Mouse (Mus musculus): ENCODE data around the gene Olfr1381. TPM values are rescaled to one million over a fixed set of nuclear protein-coding genes. Genes with fewer than 3 reads are reported as not detected.
"Not testable (repeated sequence)": the region's sequence is repeated elsewhere in the genome, so short reads cannot be mapped to it uniquely, and the experiment has no call there.

The Olfr1381 gene
- 0.05 TPM in 1 of 2 replicates, not detected in the other for polyA plus RNA-seq (2014; fragmentation: Nextera tagmentation; extraction: Ambion mirVana)

GRCm38 (mm10) chr11:49543149-49543548 lies at the start of gene Olfr1381:
Gene Olfr1381 (plus strand): TSS chr11:49543449.
- not testable (repeated sequence) for H3K27ac ChIP-seq (ENCODE audit: low read depth, low read length); H3K27me3 ChIP-seq (ENCODE audit: control insufficient read depth, insufficient read depth, low read length); H3K4me2 ChIP-seq (ENCODE audit: low read depth, low read length); H3K4me1 ChIP-seq (ENCODE audit: control insufficient read depth, insufficient read depth, low read length); ATAC-seq (ENCODE audit: low read depth); H3K9ac ChIP-seq (replicated peaks; ENCODE audit: low read depth, low read length); H3K36me3 ChIP-seq (ENCODE audit: control insufficient read depth, insufficient read depth, low read length); H3K4me3 ChIP-seq (ENCODE audit: low read depth, low read length); H3K9me3 ChIP-seq (ENCODE audit: control insufficient read depth, low read length)
- WGBS = 57% methylated on average over 3 of the region's 3 CpGs

GRCm38 (mm10) chr11:49518086-49518485 lies 25.2 kb upstream of the Olfr1381 start:
- Histone ChIP-seq H3K4me3 (ENCODE audit: low read depth, low read length) (no peak overlapping the region), H3K4me2 (ENCODE audit: low read depth, low read length) (no peak overlapping the region), H3K9me3 (ENCODE audit: control insufficient read depth, low read length) (no peaks in the 10 kb centered on the region), H3K27me3 (ENCODE audit: control insufficient read depth, insufficient read depth, low read length) (no peaks in the 10 kb centered on the region), H3K36me3 (ENCODE audit: control insufficient read depth, insufficient read depth, low read length) (no peaks in the 10 kb centered on the region), H3K27ac (ENCODE audit: low read depth, low read length) (no peak overlapping the region), H3K9ac (replicated peaks; ENCODE audit: low read depth, low read length) (no peak overlapping the region), H3K4me1 (ENCODE audit: control insufficient read depth, insufficient read depth, low read length) (no peaks in the 10 kb centered on the region)
- WGBS = 79% methylated on average over 5 of the region's 5 CpGs
- no peak for ATAC-seq (ENCODE audit: low read depth)

GRCm38 (mm10) chr11:49519348-49519747 lies 23.9 kb upstream of the Olfr1381 start, which contains the start of gene Olfr1383:
Gene Olfr1383 (plus strand): TSS chr11:49519648.
- Histone ChIP-seq H3K9ac (replicated peaks; ENCODE audit: low read depth, low read length) (no peak within 1 kb of the TSS), H3K27me3 (ENCODE audit: control insufficient read depth, insufficient read depth, low read length) (no peaks in the 10 kb centered on the region), H3K9me3 (ENCODE audit: control insufficient read depth, low read length) (no peaks in the 10 kb centered on the region), H3K4me3 (ENCODE audit: low read depth, low read length) (no peak within 1 kb of the TSS), H3K4me2 (ENCODE audit: low read depth, low read length) (no peak within 1 kb of the TSS), H3K36me3 (ENCODE audit: control insufficient read depth, insufficient read depth, low read length) (no peaks in the 10 kb centered on the region), H3K27ac (ENCODE audit: low read depth, low read length) (no peak within 1 kb of the TSS), H3K4me1 (ENCODE audit: control insufficient read depth, insufficient read depth, low read length) (no peaks in the 10 kb centered on the region)
- no peak for ATAC-seq (ENCODE audit: low read depth)

- no peak within 1 kb of the TSS for H3K4me2 ChIP-seq (ENCODE audit: low read depth, low read length)
- H3K36me3 ChIP-seq (ENCODE audit: control insufficient read depth, insufficient read depth, low read length) = no peaks in the 10 kb centered on the region
- no peaks in the 10 kb centered on the region for H3K9me3 ChIP-seq (ENCODE audit: control insufficient read depth, low read length)
- no peak within 1 kb of the TSS for H3K27ac ChIP-seq (ENCODE audit: low read depth, low read length)
- H3K27me3 ChIP-seq (ENCODE audit: control insufficient read depth, insufficient read depth, low read length) = no peaks in the 10 kb centered on the region
- no peak for ATAC-seq (ENCODE audit: low read depth)
- no peak within 1 kb of the TSS for H3K4me3 ChIP-seq (ENCODE audit: low read depth, low read length)
- H3K9ac ChIP-seq (replicated peaks; ENCODE audit: low read depth, low read length) = no peak within 1 kb of the TSS
- H3K4me1 ChIP-seq (ENCODE audit: control insufficient read depth, insufficient read depth, low read length) = no peaks in the 10 kb centered on the region
- WGBS = 79% methylated on average over 3 of the region's 3 CpGs
These were observed 15.3 kb upstream of the Olfr1381 start, which contains the start of gene Olfr1382 for GRCm38 (mm10) chr11:49527947-49528346. Gene Olfr1382 (plus strand): TSS chr11:49528247.

GRCm38 (mm10) chr11:49532761-49533160 lies 10.5 kb upstream of the Olfr1381 start:
- Histone ChIP-seq H3K4me1 (ENCODE audit: control insufficient read depth, insufficient read depth, low read length) (no peaks in the 10 kb centered on the region), H3K36me3 (ENCODE audit: control insufficient read depth, insufficient read depth, low read length) (no peaks in the 10 kb centered on the region), H3K27ac (ENCODE audit: low read depth, low read length) (no peak overlapping the region), H3K4me3 (ENCODE audit: low read depth, low read length) (no peak overlapping the region), H3K9me3 (ENCODE audit: control insufficient read depth, low read length) (no peaks in the 10 kb centered on the region), H3K9ac (replicated peaks; ENCODE audit: low read depth, low read length) (no peak overlapping the region), H3K4me2 (ENCODE audit: low read depth, low read length) (no peak overlapping the region), H3K27me3 (ENCODE audit: control insufficient read depth, insufficient read depth, low read length) (no peaks in the 10 kb centered on the region)
- no peak for ATAC-seq (ENCODE audit: low read depth)

- not testable (repeated sequence) for H3K4me2 ChIP-seq (ENCODE audit: low read depth, low read length); H3K9me3 ChIP-seq (ENCODE audit: control insufficient read depth, low read length); H3K36me3 ChIP-seq (ENCODE audit: control insufficient read depth, insufficient read depth, low read length); H3K4me3 ChIP-seq (ENCODE audit: low read depth, low read length); H3K4me1 ChIP-seq (ENCODE audit: control insufficient read depth, insufficient read depth, low read length); H3K27me3 ChIP-seq (ENCODE audit: control insufficient read depth, insufficient read depth, low read length); H3K27ac ChIP-seq (ENCODE audit: low read depth, low read length); H3K9ac ChIP-seq (replicated peaks; ENCODE audit: low read depth, low read length)
- WGBS = 90% methylated on average over 2 of the region's 2 CpGs
- ATAC-seq (ENCODE audit: low read depth) = peak; percentile 77; the same call in 1 of the 2 replicates
These were observed 6.6 kb upstream of the Olfr1381 start for GRCm38 (mm10) chr11:49536631-49537030.

GRCm38 (mm10) chr11:49554033-49554432 lies 10.8 kb downstream of the Olfr1381 start:
- H3K27me3 ChIP-seq (ENCODE audit: control insufficient read depth, insufficient read depth, low read length); H3K27ac ChIP-seq (ENCODE audit: low read depth, low read length); H3K4me3 ChIP-seq (ENCODE audit: low read depth, low read length); H3K4me2 ChIP-seq (ENCODE audit: low read depth, low read length); H3K4me1 ChIP-seq (ENCODE audit: control insufficient read depth, insufficient read depth, low read length); H3K36me3 ChIP-seq (ENCODE audit: control insufficient read depth, insufficient read depth, low read length); H3K9me3 ChIP-seq (ENCODE audit: control insufficient read depth, low read length); ATAC-seq (ENCODE audit: low read depth); H3K9ac ChIP-seq (replicated peaks; ENCODE audit: low read depth, low read length): not testable (repeated sequence)
- WGBS = 79% methylated on average over 3 of the region's 3 CpGs

GRCm38 (mm10) chr11:49556578-49556977 lies 13.3 kb downstream of the Olfr1381 start, which contains the start of gene Olfr1380:
Gene Olfr1380 (plus strand): TSS chr11:49556878.
- not testable (repeated sequence) for H3K27me3 ChIP-seq (ENCODE audit: control insufficient read depth, insufficient read depth, low read length); H3K9me3 ChIP-seq (ENCODE audit: control insufficient read depth, low read length); H3K36me3 ChIP-seq (ENCODE audit: control insufficient read depth, insufficient read depth, low read length); H3K4me2 ChIP-seq (ENCODE audit: low read depth, low read length); H3K4me3 ChIP-seq (ENCODE audit: low read depth, low read length); H3K27ac ChIP-seq (ENCODE audit: low read depth, low read length); ATAC-seq (ENCODE audit: low read depth); H3K4me1 ChIP-seq (ENCODE audit: control insufficient read depth, insufficient read depth, low read length); H3K9ac ChIP-seq (replicated peaks; ENCODE audit: low read depth, low read length)
- 57% methylated on average over 5 of the region's 5 CpGs for WGBS

GRCm38 (mm10) chr11:49575054-49575453 lies 31.8 kb downstream of the Olfr1381 start:
- not testable (repeated sequence) for H3K4me2 ChIP-seq (ENCODE audit: low read depth, low read length); H3K27me3 ChIP-seq (ENCODE audit: control insufficient read depth, insufficient read depth, low read length); ATAC-seq (ENCODE audit: low read depth); H3K4me3 ChIP-seq (ENCODE audit: low read depth, low read length); H3K9me3 ChIP-seq (ENCODE audit: control insufficient read depth, low read length); H3K4me1 ChIP-seq (ENCODE audit: control insufficient read depth, insufficient read depth, low read length); H3K27ac ChIP-seq (ENCODE audit: low read depth, low read length); H3K9ac ChIP-seq (replicated peaks; ENCODE audit: low read depth, low read length); H3K36me3 ChIP-seq (ENCODE audit: control insufficient read depth, insufficient read depth, low read length)
- WGBS = 42% methylated on average over 2 of the region's 2 CpGs
